In genomic region chr4:83261998-83262397, GRCm38 (mm10) we compare ENCODE assay signal across 8 mouse cellular contexts.
DNase-seq lines count a peak whose midpoint lies in the region; ATAC-seq and TF ChIP-seq lines count a peak whose summit lies in the region.

No protein-coding gene starts in this region.

- H3K4me2 ChIP-seq in neural tube, embryonic 11.5 days (ENCODE audit: low read depth), result no peak overlapping the region

- no peaks in the 10 kb centered on the region for H3K36me3 ChIP-seq in heart, adult 2 months (ENCODE audit: control insufficient read depth, insufficient read depth, low read length)
- H3K36me3 ChIP-seq in heart, embryonic 10.5 days, result no peaks in the 10 kb centered on the region
- H3K36me3 ChIP-seq in neural tube, embryonic 11.5 days (ENCODE audit: control insufficient read depth, insufficient read depth, low read length), result no peaks in the 10 kb centered on the region

- no peak for ATAC-seq in neural tube, embryonic 11.5 days (ENCODE audit: insufficient read depth, low FRiP score, low TSS enrichment)
- no peak; the same call in 1 of the 2 replicates for ATAC-seq in granulocyte monocyte progenitor cell, adult 5-6 weeks (replicated peaks; ENCODE audit: poor library complexity, severe bottlenecking)

- H3K27ac ChIP-seq in heart, adult 2 months, result no peak overlapping the region
- no peak overlapping the region for H3K27ac ChIP-seq in heart, embryonic 10.5 days
- H3K27ac ChIP-seq in neural tube, embryonic 11.5 days (ENCODE audit: low read depth, low read length), result no peak overlapping the region

- no peak overlapping the region for H3K9ac ChIP-seq in heart, adult 2 months (ENCODE audit: low read depth, low read length)
- no peak overlapping the region for H3K9ac ChIP-seq in neural tube, embryonic 11.5 days (ENCODE audit: low read length)

- no peak overlapping the region for H3K4me3 ChIP-seq in heart, adult 2 months
- no peak overlapping the region for H3K4me3 ChIP-seq in heart, embryonic 10.5 days
- H3K4me3 ChIP-seq in neural tube, embryonic 11.5 days (ENCODE audit: low read depth, low read length), result no peak overlapping the region

- no peaks in the 10 kb centered on the region for H3K79me2 ChIP-seq in heart, adult 2 months (replicated peaks; ENCODE audit: control insufficient read depth, insufficient read depth, low read length)

- DNase-seq in heart, adult 2 months, result peak in 1 of 2 experiments; percentile 54
- DNase-seq in heart, embryonic 10.5 days (ENCODE audit: low spot score), result no peak
- DNase-seq in ovary, postnatal 14 days (ENCODE audit: low spot score), result peak; percentile 34
- no peak for DNase-seq in ovary, postnatal 36 days (ENCODE audit: low spot score)
- DNase-seq in R1 (ENCODE audit: low read depth, low spot score), result peak; percentile 61
- peak; percentile 35 to 65 for DNase-seq in heart, postnatal 10 days
- peak; percentile 54 for DNase-seq in neural tube, embryonic 11.5 days (ENCODE audit: low spot score)

- intact Hi-C loops in heart, adult 2 months (cut with DNase I), result loop anchor here (1.0 to 2.0 kb wide), 4 partner anchors 41 to 309 kb away; no protein-coding TSS in a partner anchor
- intact Hi-C loops in heart, postnatal 10 days (cut with DNase I), result loop anchor here (1.0 to 5.0 kb wide), 4 partner anchors 23 to 309 kb away; partner anchors contain the start of gene Ttc39b

- no peak for TF ChIP-seq EP300 in heart, adult 2 months (IDR thresholded peaks at IDR 0.05; ENCODE audit: insufficient read depth, low read depth, low read length)

- no peak for TF ChIP-seq POLR2A in heart, adult 2 months (IDR thresholded peaks at IDR 0.05; ENCODE audit: insufficient read depth, low read depth, low read length)

- H3K9me3 ChIP-seq in heart, embryonic 10.5 days, result no peaks in the 10 kb centered on the region
- H3K9me3 ChIP-seq in neural tube, embryonic 11.5 days (ENCODE audit: control insufficient read depth, low read length), result no peaks in the 10 kb centered on the region

- H3K4me1 ChIP-seq in heart, adult 2 months (ENCODE audit: control insufficient read depth, insufficient read depth, low read length), result no peaks in the 10 kb centered on the region
- H3K4me1 ChIP-seq in heart, embryonic 10.5 days, result no peaks in the 10 kb centered on the region
- no peaks in the 10 kb centered on the region for H3K4me1 ChIP-seq in neural tube, embryonic 11.5 days (ENCODE audit: control insufficient read depth, insufficient read depth, low read length)

- H3K27me3 ChIP-seq in heart, adult 2 months (ENCODE audit: control insufficient read depth, insufficient read depth, low read length), result no peaks in the 10 kb centered on the region
- H3K27me3 ChIP-seq in heart, embryonic 10.5 days (ENCODE audit: insufficient read depth, poor library complexity, severe bottlenecking), result no peaks in the 10 kb centered on the region
- no peaks in the 10 kb centered on the region for H3K27me3 ChIP-seq in neural tube, embryonic 11.5 days (ENCODE audit: control insufficient read depth, insufficient read depth, low read length)

- WGBS in heart, adult 2 months, result 8% methylated on average over 2 of the region's 2 CpGs
- 19% methylated on average over 2 of the region's 2 CpGs for WGBS in heart, embryonic 10.5 days
- 13% methylated on average over 2 of the region's 2 CpGs for WGBS in neural tube, embryonic 11.5 days

- TF ChIP-seq CTCF in heart, adult 2 months (IDR thresholded peaks at IDR 0.05), result peak; percentile 94

Comparison
In these comparisons a context has a peak if more than half of its experiments do, and no peak if none do; other contexts are left out.
1. DNase-seq: peak in ovary, postnatal 14 days (single experiment), R1 (single experiment), heart, postnatal 10 days (2 of 2) and neural tube, embryonic 11.5 days (single experiment); none in heart, embryonic 10.5 days (single experiment) and ovary, postnatal 36 days (single experiment).